Mouse (Mus musculus): ENCODE results near the gene Zcchc17. TPM values are rescaled to one million over a fixed set of nuclear protein-coding genes. Genes with fewer than 3 reads are reported as not detected.

Gene Zcchc17
- polyA plus RNA-seq, 1 experiment, result 3.2 TPM

GRCm38 (mm10) chr4:130270611-130271347 lies 89.0 kb downstream of the Zcchc17 start:
- peaks cover 2% of the 10 kb centered on the region; the same call in 1 of the 2 replicates for H3K9me3 ChIP-seq (ENCODE audit: control insufficient read depth, low read length)
- peaks cover 42% of the 10 kb centered on the region for H3K4me1 ChIP-seq (ENCODE audit: control insufficient read depth)
- H3K27me3 ChIP-seq (ENCODE audit: control insufficient read depth), result peaks cover 72% of the 10 kb centered on the region
- no peak for TF ChIP-seq GATA1 (IDR thresholded peaks at IDR 0.05; ENCODE audit: low read length)
- TF ChIP-seq TAL1 (IDR thresholded peaks at IDR 0.05; ENCODE audit: low read length), result no peak
- H3K4me3 ChIP-seq (replicated peaks), result no peak overlapping the region
- no peaks in the 10 kb centered on the region for H3K36me3 ChIP-seq (ENCODE audit: control insufficient read depth)

DNA sequence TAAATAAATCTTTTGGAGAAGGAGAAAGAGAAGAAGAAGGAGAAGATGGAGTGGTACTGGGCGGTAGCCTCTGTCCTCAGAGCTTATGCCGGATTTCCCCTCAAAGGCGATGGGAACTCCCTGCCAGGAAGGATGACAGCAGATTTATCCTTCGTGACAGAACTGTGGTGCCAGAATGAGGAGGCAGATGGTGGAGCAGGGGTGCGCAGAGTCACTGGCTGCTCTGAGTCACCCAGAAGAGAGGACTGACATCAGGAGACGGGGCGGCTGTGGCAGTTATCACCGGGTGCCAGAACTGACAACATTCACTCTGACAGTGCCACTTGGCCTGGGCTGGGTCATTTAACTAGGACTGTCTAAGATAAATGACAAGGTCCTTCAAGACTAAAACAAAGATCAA lies 89.7 kb downstream of the Zcchc17 start:
- TF ChIP-seq GATA1 (IDR thresholded peaks at IDR 0.05; ENCODE audit: low read length) (no peak), TAL1 (IDR thresholded peaks at IDR 0.05; ENCODE audit: low read length) (no peak)
- Histone ChIP-seq H3K9me3 (ENCODE audit: control insufficient read depth, low read length) (peaks cover 2% of the 10 kb centered on the region; the same call in 1 of the 2 replicates), H3K4me1 (ENCODE audit: control insufficient read depth) (peaks cover 37% of the 10 kb centered on the region), H3K4me3 (replicated peaks) (no peak overlapping the region), H3K36me3 (ENCODE audit: control insufficient read depth) (no peaks in the 10 kb centered on the region), H3K27me3 (ENCODE audit: control insufficient read depth) (peaks cover 72% of the 10 kb centered on the region)

- Histone ChIP-seq H3K4me1 (ENCODE audit: control insufficient read depth) (peaks cover 41% of the 10 kb centered on the region), H3K27me3 (ENCODE audit: control insufficient read depth) (peaks cover 71% of the 10 kb centered on the region), H3K36me3 (ENCODE audit: control insufficient read depth) (no peaks in the 10 kb centered on the region), H3K4me3 (replicated peaks) (no peak overlapping the region), H3K9me3 (ENCODE audit: control insufficient read depth, low read length) (no peaks in the 10 kb centered on the region; the same call in 1 of the 2 replicates)
- TF ChIP-seq GATA1 (IDR thresholded peaks at IDR 0.05; ENCODE audit: low read length), result no peak
- TF ChIP-seq TAL1 (IDR thresholded peaks at IDR 0.05; ENCODE audit: low read length), result no peak
These were observed 91.0 kb downstream of the Zcchc17 start for GRCm38 (mm10) chr4:130268736-130269135.

GRCm38 (mm10) chr4:130267069-130267468 lies 92.7 kb downstream of the Zcchc17 start:
- no peak for TF ChIP-seq GATA1 (IDR thresholded peaks at IDR 0.05; ENCODE audit: low read length)
- TF ChIP-seq TAL1 (IDR thresholded peaks at IDR 0.05; ENCODE audit: low read length), result no peak
- H3K4me1 ChIP-seq (ENCODE audit: control insufficient read depth), result peaks cover 41% of the 10 kb centered on the region
- H3K4me3 ChIP-seq (replicated peaks), result no peak overlapping the region
- no peaks in the 10 kb centered on the region for H3K9me3 ChIP-seq (ENCODE audit: control insufficient read depth, low read length)
- no peaks in the 10 kb centered on the region for H3K36me3 ChIP-seq (ENCODE audit: control insufficient read depth)
- peaks cover 68% of the 10 kb centered on the region for H3K27me3 ChIP-seq (ENCODE audit: control insufficient read depth)

DNA sequence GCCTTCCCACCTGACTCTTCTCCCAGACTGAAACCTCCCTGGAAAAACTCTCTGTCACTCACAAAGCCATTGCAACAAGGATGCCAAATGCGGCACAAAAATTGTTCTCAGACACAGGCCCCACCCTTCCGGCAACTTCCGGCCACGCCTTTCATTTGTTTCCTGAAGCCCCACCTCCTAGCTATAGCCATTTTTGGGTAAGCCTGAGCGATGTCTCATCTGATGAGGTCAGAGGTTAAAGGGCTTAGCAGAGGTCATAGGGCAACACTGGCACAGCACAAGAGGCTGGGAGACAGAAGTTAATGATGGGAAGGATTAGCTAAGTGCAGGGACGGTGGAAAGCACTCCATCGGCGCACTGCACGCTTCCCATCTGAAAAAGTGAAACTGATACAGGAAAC lies 93.1 kb downstream of the Zcchc17 start:
- Histone ChIP-seq H3K4me3 (replicated peaks) (no peak overlapping the region), H3K27me3 (ENCODE audit: control insufficient read depth) (peaks cover 64% of the 10 kb centered on the region)
- TF ChIP-seq TAL1 (IDR thresholded peaks at IDR 0.05; ENCODE audit: low read length) (no peak), GATA1 (IDR thresholded peaks at IDR 0.05; ENCODE audit: low read length) (no peak)

More for the DNA sequence above, 93.1 kb downstream of the Zcchc17 start:
- Histone ChIP-seq H3K4me1 (ENCODE audit: control insufficient read depth) (peaks cover 41% of the 10 kb centered on the region), H3K9me3 (ENCODE audit: control insufficient read depth, low read length) (no peaks in the 10 kb centered on the region), H3K36me3 (ENCODE audit: control insufficient read depth) (no peaks in the 10 kb centered on the region)

Other genes starting within 250 kb of the Zcchc17 start
- gene Hcrtr1, start 220.6 kb downstream of the Zcchc17 start, polyA plus RNA-seq (2012), result not detected in 2 replicates
- gene Tinagl1, start 184.8 kb downstream of the Zcchc17 start, polyA plus RNA-seq (2012), result 58.6 and 58.7 TPM in 2 replicates
- not detected in 2 replicates for gene Gm853, start 137.5 kb downstream of the Zcchc17 start, polyA plus RNA-seq (2012)
- not detected in 2 replicates for gene Serinc2, start 80.7 kb downstream of the Zcchc17 start, polyA plus RNA-seq (2012)
- gene Fabp3, start 51.3 kb downstream of the Zcchc17 start, polyA plus RNA-seq (2012), result not detected in 2 replicates
- gene Gm10570, start 51.3 kb downstream of the Zcchc17 start, polyA plus RNA-seq (2012), result not detected in 2 replicates
- 6.1 TPM in 2 replicates for gene Snrnp40, start 189 bp upstream of the Zcchc17 start, polyA plus RNA-seq (2012)
- gene Nkain1, start 214.2 kb upstream of the Zcchc17 start, polyA plus RNA-seq (2012), result not detected in 2 replicates